Mouse (Mus musculus) frontal cortex, adult (tissue): ENCODE measurements at regions not wholly inside any gene's neighbourhood (a gene's known extent, or its start where the extent isn't known, plus 50 kb on each side); places are given as distances from the start of the nearest gene placed in this dataset.

Source experiments
- ATAC-seq: cut with Nextera tagmentation; 2 replicates; pipeline ENCODE4 v1.9.2; 2017; ENCODE audit warnings: mild to moderate bottlenecking, moderate library complexity, mixed read lengths; ENCODE audit not compliant: low TSS enrichment

- no peak for ATAC-seq
Observed at GRCm38 (mm10) chr14:79854216-79854615, 83.1 kb upstream of the Pcdh8 start.

DNA sequence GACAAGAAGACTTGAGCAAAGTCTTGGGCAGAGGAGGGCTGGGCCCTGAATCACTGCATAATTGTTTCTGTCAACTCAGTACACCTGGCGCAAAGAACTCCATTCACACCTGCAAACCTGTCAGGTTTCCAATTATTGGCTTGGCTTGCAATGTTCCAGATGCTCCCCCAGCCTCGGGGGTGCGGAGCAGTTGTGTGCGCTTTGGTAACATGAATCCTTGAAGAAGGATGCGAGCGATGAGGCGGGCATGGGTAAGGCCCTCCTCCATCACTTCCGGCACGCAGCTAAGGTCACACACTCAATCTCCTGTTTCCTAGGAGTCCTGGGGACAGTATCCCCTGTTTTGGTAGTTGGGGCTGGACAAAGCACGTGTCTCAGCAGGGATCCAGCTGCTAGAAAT, 81.6 kb upstream of the Pcdh8 start:
- ATAC-seq, result no peak

DNA sequence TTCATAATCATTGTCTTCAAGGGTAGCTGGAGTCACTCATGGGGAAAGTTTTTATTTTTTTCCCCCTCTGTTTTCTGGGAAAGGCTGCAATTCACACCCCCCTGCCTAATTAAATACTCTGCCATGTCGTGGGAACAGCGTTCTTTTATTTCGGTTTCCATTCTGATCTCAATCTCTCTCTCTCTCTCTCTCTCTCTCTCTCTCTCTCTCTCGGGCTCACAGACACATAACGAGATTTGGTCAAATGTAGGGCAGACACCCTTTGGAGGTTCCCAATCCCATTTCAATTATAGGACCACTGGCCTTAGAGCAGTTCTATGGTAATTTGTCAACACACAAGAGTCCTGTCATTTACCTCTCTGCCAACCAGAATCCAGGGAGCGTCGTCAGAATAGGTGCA, 80.7 kb upstream of the Pcdh8 start:
- ATAC-seq, result no peak

DNA sequence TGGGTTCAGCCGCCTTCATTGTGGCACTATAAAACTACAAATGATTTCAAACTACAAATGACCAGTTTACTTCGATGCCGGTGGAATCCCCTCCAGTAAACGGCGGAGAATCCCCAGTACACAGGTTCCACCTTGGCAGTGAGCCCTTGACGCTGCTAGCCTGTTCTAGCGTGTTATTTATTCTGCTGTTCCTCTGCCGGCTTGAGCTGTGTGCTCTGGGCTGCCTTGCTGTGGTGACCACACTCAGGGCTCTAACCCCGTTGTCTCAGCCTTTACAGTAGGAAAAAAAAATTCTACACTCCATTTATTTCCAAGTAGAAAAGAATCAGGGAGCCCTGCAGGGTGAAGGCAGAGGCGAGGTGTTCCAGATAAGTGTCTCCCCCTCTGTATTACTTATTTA, 80.1 kb upstream of the Pcdh8 start:
- ATAC-seq, result peak; percentile 38; the same call in 1 of the 2 replicates

GRCm38 (mm10) chr14:79849617-79850435, 78.7 kb upstream of the Pcdh8 start:
- ATAC-seq, result no peak

GRCm38 (mm10) chr14:79848116-79848515, 77.0 kb upstream of the Pcdh8 start:
- no peak for ATAC-seq

GRCm38 (mm10) chr14:79844306-79844705, 73.2 kb upstream of the Pcdh8 start:
- no peak for ATAC-seq

GRCm38 (mm10) chr14:79843135-79843550, 72.0 kb upstream of the Pcdh8 start:
- ATAC-seq, result peak; percentile 80

GRCm38 (mm10) chr14:79842734-79843133, 71.6 kb upstream of the Pcdh8 start:
- no peak for ATAC-seq

GRCm38 (mm10) chr14:79837101-79837500, 66.0 kb upstream of the Pcdh8 start:
- ATAC-seq, result no peak

- no peak for ATAC-seq
Observed at GRCm38 (mm10) chr14:79836186-79836585, 65.1 kb upstream of the Pcdh8 start.

DNA sequence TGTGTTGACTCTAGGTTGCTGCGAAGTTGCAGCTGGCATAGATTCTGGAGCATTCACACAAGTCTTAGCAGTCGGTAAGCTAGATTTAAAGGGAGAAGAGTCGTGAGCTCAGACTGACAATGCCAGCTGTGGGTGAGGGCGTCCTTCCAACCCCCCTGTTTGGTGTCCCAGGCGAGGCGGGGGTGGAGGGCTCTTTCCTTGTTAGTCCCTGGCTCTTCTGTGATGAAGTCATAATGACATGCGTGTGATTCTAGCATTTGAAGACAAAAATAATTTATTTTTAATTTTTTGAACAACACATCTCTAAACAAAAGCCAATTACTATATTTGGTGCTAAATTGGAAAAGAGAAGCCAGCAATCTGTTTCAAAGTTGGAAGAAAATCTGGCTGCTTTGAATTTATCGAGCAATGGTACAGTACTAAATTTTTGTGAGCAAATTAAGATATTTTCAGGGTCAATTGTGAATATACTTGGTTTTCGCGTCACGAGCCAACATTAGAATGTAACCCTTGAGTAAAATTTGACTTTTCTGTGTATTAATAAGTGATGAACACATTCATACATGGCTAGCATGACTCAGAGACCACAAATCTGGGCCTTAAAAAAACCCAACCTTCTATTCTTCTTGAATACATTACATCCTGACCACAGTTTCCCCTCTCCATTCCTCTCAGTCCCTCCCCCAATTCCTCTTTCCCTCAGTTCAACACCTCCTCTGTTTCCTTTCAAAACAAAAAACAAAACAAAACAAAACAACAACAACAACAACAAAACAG, 53.7 kb upstream of the Pcdh8 start:
- ATAC-seq, result peak; percentile 64

- ATAC-seq, result no peak
Observed at GRCm38 (mm10) chr14:79822453-79823117, 51.5 kb upstream of the Pcdh8 start.

- no peak for ATAC-seq
Observed at GRCm38 (mm10) chr14:79822011-79822435, 50.9 kb upstream of the Pcdh8 start.

DNA sequence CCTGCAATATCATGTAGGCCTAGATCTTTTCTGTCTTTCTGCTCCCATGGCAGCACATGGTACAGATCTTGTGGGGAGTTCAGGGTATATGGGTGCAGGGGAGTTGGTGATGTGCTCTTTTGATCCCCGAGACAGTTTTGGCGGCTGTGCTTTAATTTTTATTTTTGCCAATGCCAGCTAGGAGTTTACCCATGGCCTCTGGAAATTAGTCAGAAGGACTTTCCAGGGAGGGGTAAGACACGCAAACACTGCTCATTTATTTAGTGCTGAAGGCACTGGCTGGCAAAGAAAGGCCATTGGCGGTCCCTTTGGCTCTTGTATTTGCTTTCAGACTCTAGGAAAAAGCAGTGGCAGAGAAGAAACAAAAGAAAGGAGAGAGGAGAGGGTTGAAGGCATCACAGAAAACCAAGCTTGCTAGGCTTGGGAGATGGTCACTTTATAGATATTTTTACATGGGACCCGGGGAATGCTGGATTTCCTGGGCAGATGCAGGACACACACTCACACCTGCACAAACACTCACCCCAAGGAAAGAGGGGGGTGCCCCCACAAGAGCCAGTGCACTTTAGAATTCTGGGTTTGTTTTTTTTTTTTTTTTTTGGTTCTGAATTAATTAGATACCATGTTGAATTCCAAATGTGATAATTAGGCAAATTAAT, 50.4 kb upstream of the Pcdh8 start:
- ATAC-seq, result no peak
